Mouse (Mus musculus): ENCODE data around the gene Zfp473.
"Not testable (repeated sequence)": the region's sequence is repeated elsewhere in the genome, so short reads cannot be mapped to it uniquely, and the experiment has no call there.

The Zfp473 gene

DNA sequence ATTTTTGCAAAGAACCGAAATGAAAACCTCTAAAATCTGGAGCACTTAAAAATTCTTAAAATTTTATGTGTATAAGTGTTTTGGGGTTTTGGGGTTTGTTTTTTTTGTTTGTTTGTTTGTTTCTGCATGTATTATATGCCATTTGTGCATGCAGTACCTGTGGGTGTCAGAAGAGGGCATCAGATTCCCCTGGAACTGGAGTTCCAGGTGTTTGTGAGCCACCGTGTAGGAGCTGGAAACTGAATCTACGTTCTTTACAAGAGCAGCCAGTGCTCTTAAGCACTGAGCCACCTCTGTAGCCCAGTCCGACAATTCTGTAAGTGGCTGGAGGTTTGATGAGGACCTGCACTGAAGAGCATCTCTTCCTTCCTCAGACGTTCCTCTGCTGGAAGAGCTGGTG, 41.0 kb downstream of the Zfp473 start:
- DNase-seq, result no peak

DNA sequence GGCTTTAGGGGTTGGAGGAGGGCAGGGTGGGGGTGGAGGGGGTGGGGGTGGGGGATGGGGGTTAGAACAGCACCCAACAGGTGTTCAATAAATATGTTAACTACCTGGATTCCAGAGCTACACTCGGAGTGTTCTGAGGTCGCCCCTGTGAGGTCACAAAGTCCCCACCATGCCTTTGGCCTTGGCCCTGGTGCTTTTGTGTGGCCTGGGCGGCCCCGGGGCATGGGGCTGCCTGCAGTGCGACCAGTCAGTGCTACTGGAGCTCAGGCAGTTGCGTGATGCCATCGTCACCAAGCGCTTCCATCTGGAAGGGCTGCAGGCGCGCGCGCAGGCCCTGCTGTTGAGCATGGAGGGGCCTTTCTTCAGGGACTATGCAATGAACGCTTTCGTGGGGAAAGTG, 42.3 kb downstream of the Zfp473 start, which contains the start of gene Izumo2:
Gene Izumo2 (plus strand): TSS at position 169 of the 400 bp plus-strand sequence.
- no peak for DNase-seq

DNA sequence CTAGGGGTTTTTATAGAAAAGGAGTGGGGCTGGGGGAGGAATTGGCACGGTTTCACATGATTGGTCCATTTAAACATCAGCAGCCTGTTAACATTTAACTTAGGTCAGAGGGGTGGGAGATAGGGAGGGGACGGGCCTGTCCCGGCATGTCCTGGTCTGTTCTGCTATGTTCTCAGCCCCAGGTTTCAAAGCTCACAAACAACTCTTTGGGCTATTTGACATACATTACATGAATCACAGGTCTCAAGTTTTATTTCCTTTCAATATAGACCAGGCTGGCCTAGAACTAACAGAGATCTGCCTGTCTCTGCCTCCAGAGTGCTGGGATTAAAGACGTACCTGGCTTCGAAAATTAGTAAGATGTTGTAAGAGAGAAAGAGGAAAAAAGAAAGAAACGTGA, 42.8 kb downstream of the Zfp473 start:
- not testable (repeated sequence) for DNase-seq

DNA sequence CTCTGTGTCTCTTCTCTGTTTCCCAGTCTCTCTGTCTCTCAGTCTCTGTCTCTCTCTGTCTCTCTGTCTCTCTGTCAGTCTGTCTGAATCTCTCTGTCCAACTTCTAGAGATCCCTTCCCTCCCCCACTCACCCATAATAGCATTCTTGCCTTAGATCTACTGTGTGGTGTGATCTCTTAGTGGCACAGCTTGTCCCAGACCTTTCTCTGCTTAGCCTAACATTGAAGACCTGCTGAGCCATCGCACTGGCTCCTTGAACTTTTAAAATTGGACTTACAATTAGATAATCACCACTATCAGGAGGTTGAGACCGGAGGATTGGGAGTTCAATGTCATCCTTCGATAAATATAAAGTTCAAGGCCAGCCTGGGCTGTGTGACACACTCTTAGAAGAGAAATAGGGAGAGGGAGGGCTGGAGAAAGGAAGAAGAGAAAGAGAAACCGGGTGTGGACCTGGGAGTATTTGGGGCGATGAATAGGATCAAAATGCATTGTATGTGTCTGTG, 43.6 kb downstream of the Zfp473 start:
- no peak for DNase-seq

DNA sequence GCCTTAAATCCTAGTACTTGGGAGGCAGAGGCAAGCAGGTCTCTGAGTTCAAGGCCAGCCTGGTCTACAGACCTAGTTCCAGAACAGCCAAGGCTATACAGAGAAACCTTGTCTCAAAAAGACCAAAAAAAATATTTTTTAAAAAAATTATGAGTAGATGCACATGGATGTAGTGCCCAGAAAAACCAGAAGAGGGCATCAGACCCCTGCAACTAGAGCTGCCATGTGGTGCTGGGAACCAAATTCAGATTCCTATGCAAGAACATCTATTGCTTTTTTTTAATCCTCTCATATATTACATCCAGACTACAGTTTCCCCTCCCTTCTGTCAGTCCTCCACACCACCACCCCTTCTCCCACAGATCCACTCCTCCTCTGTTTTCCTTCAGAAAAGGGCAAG, 44.5 kb downstream of the Zfp473 start:
- DNase-seq, result no peak

DNA sequence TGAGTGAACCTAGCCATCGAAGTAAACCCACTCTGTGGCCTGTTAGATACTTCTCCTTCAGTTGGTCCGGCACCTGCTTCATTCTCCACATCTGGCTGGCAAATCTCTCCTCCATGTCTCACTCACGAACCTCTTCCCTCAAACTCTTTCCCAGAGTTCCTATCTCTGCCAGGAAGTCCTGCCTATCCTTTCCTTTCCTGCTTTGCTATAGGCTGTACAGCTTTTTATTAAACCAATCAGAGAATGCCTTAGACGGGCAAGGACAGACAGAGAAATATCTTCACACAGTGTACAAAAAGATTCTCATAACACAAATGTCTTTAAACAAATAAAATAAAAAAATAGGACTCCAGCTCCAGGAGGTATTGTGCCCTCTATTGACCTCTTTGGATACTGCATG, 45.8 kb downstream of the Zfp473 start:
- DNase-seq, result no peak

DNA sequence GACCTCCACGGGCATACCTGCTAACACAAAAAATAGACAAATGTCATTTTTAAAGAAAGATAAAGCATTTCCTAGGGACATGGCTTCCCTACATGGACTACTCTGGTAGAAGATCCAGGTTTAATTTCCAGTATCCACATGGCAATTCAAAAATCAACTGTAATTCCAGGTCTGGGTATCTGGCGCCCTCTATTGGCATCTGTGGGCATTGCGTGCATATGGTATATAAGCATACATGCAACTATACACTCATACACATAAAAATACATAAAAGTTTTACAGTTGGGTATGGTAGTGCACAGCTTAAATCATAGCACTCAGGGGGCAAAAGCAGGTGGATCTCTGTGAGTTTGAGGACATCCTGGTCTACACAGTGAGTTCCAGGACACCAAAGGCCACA, 46.5 kb downstream of the Zfp473 start:
- DNase-seq, result no peak

DNA sequence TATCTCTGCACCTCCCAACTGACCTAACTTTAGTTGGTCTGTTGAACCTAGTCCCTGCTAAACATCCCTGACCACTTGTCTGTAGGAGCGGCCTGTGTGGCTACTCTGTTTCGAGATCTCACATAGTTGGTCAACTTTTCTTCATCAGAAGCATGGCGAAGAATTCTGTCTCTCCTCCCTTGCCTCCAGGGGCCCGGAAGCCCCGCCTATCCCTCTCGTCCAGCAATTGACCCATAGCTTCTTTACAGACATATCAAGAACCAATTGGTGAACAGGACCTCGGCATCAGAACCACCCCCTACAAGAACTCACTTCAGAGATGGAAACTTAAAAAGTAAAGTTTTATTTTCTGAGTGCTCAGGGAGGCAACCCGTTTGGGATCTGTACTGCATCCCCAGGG, 47.9 kb downstream of the Zfp473 start:
- no peak for DNase-seq

DNA sequence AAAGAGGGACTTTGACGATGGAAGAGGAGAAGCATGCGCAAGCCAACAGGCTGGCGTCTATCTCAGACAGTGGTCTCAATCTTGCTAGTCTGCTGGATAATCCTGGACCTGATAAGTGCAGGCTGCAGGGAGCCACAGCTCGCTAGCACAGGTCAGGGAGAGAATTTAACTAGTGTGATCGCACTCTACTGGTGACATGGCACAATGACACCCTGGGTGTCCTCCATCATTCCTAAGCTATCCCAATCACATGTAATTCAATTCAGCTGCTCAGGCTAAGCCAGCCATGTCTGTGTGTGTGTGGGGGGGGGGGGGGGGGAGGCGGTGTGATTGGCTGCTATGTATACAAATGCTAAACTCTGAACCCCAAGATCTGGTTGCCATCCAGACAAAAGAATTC, 48.9 kb downstream of the Zfp473 start:
- DNase-seq, result no peak

DNA sequence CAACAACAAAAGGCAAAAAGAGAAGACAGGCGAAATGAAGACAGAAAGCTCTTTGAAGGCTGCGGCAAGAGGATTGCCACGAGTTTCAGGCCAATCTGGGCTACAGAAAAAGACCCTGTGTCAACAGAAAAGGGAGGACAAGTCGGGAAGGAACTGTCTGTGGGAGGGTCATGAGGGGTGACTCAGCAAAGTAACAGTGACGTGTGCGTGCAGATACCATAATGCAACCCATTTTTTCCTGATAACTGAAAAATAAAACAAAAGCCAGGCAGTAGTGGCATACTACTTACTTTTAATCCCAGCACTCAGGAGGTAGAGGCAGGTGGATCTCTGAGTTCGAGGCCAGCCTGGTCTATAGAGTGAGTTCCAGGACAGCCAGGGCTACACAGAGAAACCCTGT, 52.9 kb downstream of the Zfp473 start:
- DNase-seq, result no peak

DNA sequence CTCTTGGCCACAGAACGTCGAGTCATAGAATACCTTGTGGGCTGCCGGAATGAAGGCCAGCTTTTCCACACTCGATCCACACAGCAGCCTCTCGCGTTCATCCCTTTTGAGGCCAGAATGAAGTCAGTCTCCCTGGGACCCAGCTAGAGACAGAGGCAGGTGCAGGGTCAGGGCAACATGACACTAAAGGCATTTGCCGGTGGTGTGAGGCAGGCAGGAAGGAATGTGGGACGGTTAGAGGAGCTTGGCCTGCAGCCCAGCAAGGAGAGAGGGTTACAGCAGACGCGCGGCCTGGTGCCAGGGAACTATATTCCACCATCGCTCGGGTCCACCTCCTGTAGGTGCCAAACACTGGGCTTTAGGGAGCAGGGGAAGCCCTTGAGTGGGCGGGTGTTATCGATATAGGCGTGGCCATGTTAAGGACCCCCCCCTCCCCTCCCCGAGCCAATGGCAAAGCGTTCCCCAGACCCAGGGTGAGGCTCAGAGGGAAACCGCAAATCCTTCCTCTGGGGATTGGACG, 53.6 kb downstream of the Zfp473 start:
- no peak for DNase-seq

DNA sequence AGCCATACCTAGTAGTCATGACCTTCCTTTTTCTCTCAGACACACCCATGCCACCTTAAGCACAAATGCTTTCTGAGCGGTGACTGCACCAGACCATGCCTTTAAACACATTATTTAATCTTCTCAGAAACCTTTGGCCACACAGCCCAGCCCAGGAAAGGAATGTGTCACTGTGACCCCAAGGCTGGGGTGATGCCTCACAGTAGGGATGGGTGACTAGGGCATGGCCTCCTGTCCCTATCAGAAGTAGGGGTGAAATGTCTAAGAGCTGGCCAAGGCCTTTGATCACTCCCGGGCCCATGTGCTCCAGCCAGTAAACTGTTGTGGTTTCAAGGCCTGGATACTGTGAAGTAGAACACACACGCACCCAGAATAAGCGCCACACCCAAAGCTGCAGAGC, 55.6 kb downstream of the Zfp473 start:
- no peak for DNase-seq

DNA sequence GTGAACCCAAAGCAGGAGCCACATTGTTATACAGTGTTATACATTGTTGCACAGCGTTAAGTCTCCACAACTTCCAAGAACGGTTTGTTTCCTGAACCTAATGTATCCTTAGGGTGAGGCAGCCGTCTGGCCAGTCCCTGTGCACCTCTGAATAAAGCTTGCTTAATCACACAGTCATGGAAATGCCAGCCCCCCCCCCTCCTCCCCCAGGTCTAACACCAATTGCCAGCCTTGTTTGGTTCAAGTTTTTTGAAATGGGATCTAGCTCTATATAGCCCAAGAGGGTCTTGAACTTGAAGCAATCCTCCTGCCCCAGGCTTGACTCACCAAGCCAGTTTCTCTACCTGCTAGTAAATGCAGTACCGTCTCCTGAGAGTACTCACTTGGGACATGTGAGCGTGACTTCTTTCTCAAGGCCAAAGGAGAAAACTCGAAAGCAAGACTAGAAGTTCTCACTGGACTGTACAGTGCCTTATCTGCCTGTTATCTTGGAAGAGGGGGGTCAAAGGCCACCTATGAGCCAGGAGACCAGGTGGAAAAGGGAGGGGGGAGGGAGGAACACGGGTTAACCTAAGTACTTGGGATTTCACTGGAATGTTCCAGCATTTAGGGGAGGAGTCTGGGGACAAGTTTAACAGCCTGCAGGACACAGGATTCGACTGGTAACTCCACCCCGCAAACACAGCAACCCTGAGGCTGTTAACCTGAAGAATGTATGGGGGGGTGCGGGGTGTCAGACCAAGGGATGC, 57.2 kb downstream of the Zfp473 start:
- no peak for DNase-seq

DNA sequence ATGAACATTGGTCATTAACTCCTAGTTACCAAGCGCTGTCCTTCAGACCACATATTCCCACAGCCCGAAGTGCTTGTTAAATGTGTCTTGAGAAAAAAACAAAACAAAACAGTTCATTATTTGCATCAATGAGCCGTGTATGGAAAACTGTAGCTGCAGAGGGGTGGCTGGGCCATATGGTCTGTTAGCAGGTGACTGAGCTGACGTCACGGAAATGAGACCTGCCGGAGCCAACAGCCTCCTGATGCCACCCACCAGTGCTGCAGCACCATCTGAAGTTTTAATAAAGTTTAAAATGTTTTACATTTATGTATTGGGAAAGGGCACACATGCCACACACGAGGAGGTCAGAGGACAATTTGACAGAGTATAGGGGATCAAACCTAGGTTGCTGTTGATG, 61.5 kb downstream of the Zfp473 start:
- DNase-seq, result no peak

DNA sequence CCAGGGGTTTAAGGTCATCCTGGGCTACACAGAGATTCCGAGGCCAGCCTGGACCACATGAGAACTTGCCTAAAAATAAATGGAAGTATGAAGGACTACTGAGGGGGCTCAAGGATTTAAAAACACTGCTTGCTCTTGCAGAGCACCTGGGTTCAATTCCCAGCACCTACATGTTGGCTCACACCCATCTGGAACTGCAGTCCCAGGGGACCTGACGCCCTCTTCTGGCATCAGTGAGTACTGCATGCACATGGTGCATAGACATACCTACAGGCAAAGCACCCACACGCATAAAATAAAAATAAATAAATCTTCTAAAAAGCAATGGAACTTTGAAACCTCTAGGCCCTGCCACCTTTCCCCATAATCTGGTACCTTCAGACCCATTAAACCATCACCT, 62.0 kb downstream of the Zfp473 start:
- DNase-seq, result no peak

DNA sequence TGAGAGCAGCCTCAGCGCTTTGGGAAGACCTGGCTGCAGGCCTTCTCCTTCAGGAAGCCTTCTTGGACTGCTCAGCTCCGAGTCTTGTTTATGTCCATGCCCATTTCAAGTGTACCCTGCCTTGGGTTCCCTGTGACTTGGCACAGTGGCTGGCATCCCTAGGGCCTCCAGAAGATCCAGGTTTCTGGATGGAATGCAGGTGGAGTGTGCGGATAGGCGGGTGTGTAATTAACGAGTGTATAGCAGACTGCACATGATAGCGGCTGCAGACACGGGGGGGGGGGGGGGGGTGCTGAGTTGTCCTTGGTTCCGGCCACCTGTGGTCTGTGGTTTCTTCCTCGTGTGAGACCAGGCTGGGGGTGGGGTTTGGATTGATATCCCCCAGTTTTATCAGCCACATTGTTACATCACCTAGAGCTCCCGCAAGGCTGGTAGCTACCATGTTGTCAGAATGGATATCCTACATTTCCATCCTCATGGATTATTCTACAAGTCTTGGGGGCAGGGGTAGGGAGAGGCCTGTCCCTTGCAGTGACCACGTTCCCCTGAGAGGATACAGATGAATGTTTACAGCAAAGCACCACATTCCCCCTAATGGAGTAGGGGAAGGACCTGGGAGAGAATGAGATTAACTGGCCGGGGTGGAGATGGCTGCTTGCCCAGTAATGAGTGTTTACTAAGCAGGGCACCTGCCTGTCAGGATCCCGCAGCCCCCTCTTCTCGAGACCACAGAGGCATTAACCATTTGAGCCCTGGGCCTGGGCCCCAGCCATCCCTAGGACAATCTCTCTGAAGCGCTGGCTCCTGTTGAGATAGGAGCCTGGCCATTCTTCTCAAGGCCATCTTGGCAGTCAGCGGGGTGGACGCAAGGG, 65.1 kb downstream of the Zfp473 start:
- no peak for DNase-seq

DNA sequence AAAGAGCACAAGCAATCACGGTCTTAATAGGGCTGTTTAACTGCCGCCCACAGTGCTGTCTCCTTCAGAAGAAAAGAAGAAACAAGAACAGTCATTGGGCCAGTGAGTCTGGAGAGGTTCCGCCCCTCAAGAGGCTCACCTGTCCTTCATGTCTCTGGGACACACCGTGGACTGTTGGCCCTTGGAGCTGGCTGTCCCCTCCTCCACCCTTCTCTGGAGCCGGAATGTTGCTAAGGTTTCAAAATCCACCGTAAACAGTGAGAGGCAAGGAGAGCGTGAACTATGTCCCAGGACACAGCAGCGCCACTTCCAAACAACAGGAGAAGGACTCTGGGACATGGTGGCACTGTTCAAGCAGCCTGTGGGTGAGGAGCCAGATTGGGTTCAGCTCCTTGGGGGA, 67.2 kb downstream of the Zfp473 start:
- no peak for DNase-seq

Measured in right cerebral cortex, postnatal 25 days (tissue).